Mouse (Mus musculus): ENCODE measurements around the gene Cdkn2b.

DNA sequence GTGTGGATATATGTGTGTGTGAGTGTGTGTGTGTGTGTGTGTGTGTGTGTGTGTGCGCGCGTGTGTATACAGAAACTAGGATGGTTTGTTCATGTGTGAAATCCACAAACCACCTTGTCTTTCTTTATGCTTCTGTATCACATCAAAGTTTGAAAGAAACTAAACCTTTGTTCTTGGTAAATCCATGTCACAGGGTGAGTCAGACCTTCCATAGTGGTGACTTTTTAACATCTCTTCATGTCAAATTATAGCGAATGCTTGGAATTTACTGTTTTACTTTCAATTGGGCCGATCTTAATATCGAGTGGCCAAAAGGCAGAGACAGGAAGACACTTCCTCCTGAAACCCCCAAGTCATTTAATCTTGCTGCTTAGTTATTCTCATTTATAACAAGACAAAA is 48.7 kb upstream of the Cdkn2b start:
- TF ChIP-seq CTCF (IDR thresholded peaks at IDR 0.05; ENCODE audit: low read depth) (no peak), EP300 (IDR thresholded peaks at IDR 0.05; ENCODE audit: low read depth) (no peak)
